Mouse (Mus musculus): ENCODE measurements around the gene Gabrb3. TPM values are rescaled to one million over a fixed set of nuclear protein-coding genes. Genes with fewer than 3 reads are reported as not detected.
A peak's percentile ranks its signal among the peaks of the same experiment; 100 is the strongest.
"Not testable (repeated sequence)": the region's sequence is repeated elsewhere in the genome, so short reads cannot be mapped to it uniquely, and the experiment has no call there.

The Gabrb3 gene
- polyA plus RNA-seq, 1 experiment from 2014 or later: 1.3 TPM

GRCm38 (mm10) chr7:57706976-57707740 is 287.7 kb downstream of the Gabrb3 start:
- ATAC-seq (ENCODE audit: extremely low read depth, insufficient number of reproducible peaks, low FRiP score, low TSS enrichment): no peak
- H3K4me3 ChIP-seq: no peak overlapping the region
- 66% methylated on average over 7 of the region's 7 CpGs for WGBS

GRCm38 (mm10) chr7:57711709-57712108 is 292.2 kb downstream of the Gabrb3 start:
- Histone ChIP-seq H3K27me3 (replicated peaks) (no peaks in the 10 kb centered on the region), H3K4me2 (no peak overlapping the region)
- ATAC-seq (ENCODE audit: extremely low read depth, insufficient number of reproducible peaks, low FRiP score, low TSS enrichment): no peak

More at GRCm38 (mm10) chr7:57706976-57707740, 287.7 kb downstream of the Gabrb3 start:
- Histone ChIP-seq H3K9ac (no peak overlapping the region), H3K4me1 (peaks cover 21% of the 10 kb centered on the region), H3K36me3 (no peaks in the 10 kb centered on the region), H3K27me3 (replicated peaks) (no peaks in the 10 kb centered on the region), H3K9me3 (no peaks in the 10 kb centered on the region), H3K27ac (replicated peaks) (peak overlapping the region; percentile 42; the same call in 1 of the 2 replicates), H3K4me2 (no peak overlapping the region)

GRCm38 (mm10) chr7:57746836-57747235 is 327.3 kb downstream of the Gabrb3 start:
- H3K4me3 ChIP-seq: no peak overlapping the region
- H3K4me2 ChIP-seq: no peak overlapping the region
- no peak overlapping the region for H3K9ac ChIP-seq
- no peaks in the 10 kb centered on the region for H3K36me3 ChIP-seq
- H3K27me3 ChIP-seq (replicated peaks): no peaks in the 10 kb centered on the region
- no peak overlapping the region for H3K27ac ChIP-seq (replicated peaks)
- no peak for ATAC-seq (ENCODE audit: extremely low read depth, insufficient number of reproducible peaks, low FRiP score, low TSS enrichment)
- 62% methylated on average over 2 of the region's 2 CpGs for WGBS
- no peaks in the 10 kb centered on the region for H3K4me1 ChIP-seq
- no peaks in the 10 kb centered on the region for H3K9me3 ChIP-seq

More at GRCm38 (mm10) chr7:57711709-57712108, 292.2 kb downstream of the Gabrb3 start:
- Histone ChIP-seq H3K9ac (no peak overlapping the region), H3K9me3 (no peaks in the 10 kb centered on the region), H3K36me3 (no peaks in the 10 kb centered on the region), H3K27ac (replicated peaks) (no peak overlapping the region), H3K4me1 (peaks cover 11% of the 10 kb centered on the region), H3K4me3 (no peak overlapping the region)

- 80% methylated on average over 5 of the region's 5 CpGs for WGBS
- Histone ChIP-seq H3K9me3 (no peaks in the 10 kb centered on the region), H3K4me1 (no peaks in the 10 kb centered on the region), H3K9ac (no peak overlapping the region), H3K36me3 (no peaks in the 10 kb centered on the region), H3K4me2 (no peak overlapping the region), H3K4me3 (no peak overlapping the region), H3K27me3 (replicated peaks) (no peaks in the 10 kb centered on the region), H3K27ac (replicated peaks) (no peak overlapping the region)
- no peak for ATAC-seq (ENCODE audit: extremely low read depth, insufficient number of reproducible peaks, low FRiP score, low TSS enrichment)
Observed at GRCm38 (mm10) chr7:57760466-57760865, 341.0 kb downstream of the Gabrb3 start.

- no peak for ATAC-seq (ENCODE audit: extremely low read depth, insufficient number of reproducible peaks, low FRiP score, low TSS enrichment)
- 59% methylated on average over 5 of the region's 5 CpGs for WGBS
- no peaks in the 10 kb centered on the region for H3K4me1 ChIP-seq
- no peak overlapping the region for H3K4me3 ChIP-seq
- H3K4me2 ChIP-seq: no peak overlapping the region
- H3K27me3 ChIP-seq (replicated peaks): no peaks in the 10 kb centered on the region
- no peak overlapping the region for H3K27ac ChIP-seq (replicated peaks)
- H3K36me3 ChIP-seq: no peaks in the 10 kb centered on the region
- no peak overlapping the region for H3K9ac ChIP-seq
- no peaks in the 10 kb centered on the region for H3K9me3 ChIP-seq
Observed at GRCm38 (mm10) chr7:57778754-57779153, 359.3 kb downstream of the Gabrb3 start.

- H3K4me2 ChIP-seq; H3K4me1 ChIP-seq; H3K27ac ChIP-seq (replicated peaks); H3K27me3 ChIP-seq (replicated peaks); H3K9ac ChIP-seq; H3K4me3 ChIP-seq; ATAC-seq (ENCODE audit: extremely low read depth, insufficient number of reproducible peaks, low FRiP score, low TSS enrichment); H3K36me3 ChIP-seq; H3K9me3 ChIP-seq: not testable (repeated sequence)
- 55% methylated on average over 2 of the region's 2 CpGs for WGBS
Observed at GRCm38 (mm10) chr7:57786102-57786501, 366.6 kb downstream of the Gabrb3 start.

- H3K4me2 ChIP-seq: no peak overlapping the region
- 49% methylated on average over 2 of the region's 2 CpGs for WGBS
- no peaks in the 10 kb centered on the region for H3K9me3 ChIP-seq
Observed at GRCm38 (mm10) chr7:57787520-57787919, 368.0 kb downstream of the Gabrb3 start.

GRCm38 (mm10) chr7:57803266-57803665 is 383.8 kb downstream of the Gabrb3 start:
- Histone ChIP-seq H3K4me1 (peaks cover 13% of the 10 kb centered on the region), H3K9ac (no peak overlapping the region), H3K27ac (replicated peaks) (no peak overlapping the region), H3K36me3 (no peaks in the 10 kb centered on the region), H3K4me2 (no peak overlapping the region), H3K9me3 (no peaks in the 10 kb centered on the region), H3K27me3 (replicated peaks) (no peaks in the 10 kb centered on the region), H3K4me3 (no peak overlapping the region)
- WGBS: 68% methylated on average over 1 of the region's 1 CpGs
- no peak for ATAC-seq (ENCODE audit: extremely low read depth, insufficient number of reproducible peaks, low FRiP score, low TSS enrichment)

More at GRCm38 (mm10) chr7:57787520-57787919, 368.0 kb downstream of the Gabrb3 start:
- ATAC-seq (ENCODE audit: extremely low read depth, insufficient number of reproducible peaks, low FRiP score, low TSS enrichment): no peak
- Histone ChIP-seq H3K9ac (no peak overlapping the region), H3K27me3 (replicated peaks) (no peaks in the 10 kb centered on the region), H3K27ac (replicated peaks) (no peak overlapping the region), H3K4me1 (no peaks in the 10 kb centered on the region), H3K4me3 (no peak overlapping the region), H3K36me3 (no peaks in the 10 kb centered on the region)

- Histone ChIP-seq H3K27me3 (replicated peaks) (no peaks in the 10 kb centered on the region), H3K4me1 (peaks cover 4% of the 10 kb centered on the region; the same call in 1 of the 2 replicates), H3K36me3 (no peaks in the 10 kb centered on the region), H3K27ac (replicated peaks) (no peak overlapping the region), H3K9me3 (no peaks in the 10 kb centered on the region), H3K4me3 (no peak overlapping the region), H3K9ac (no peak overlapping the region), H3K4me2 (no peak overlapping the region)
- no peak for ATAC-seq (ENCODE audit: extremely low read depth, insufficient number of reproducible peaks, low FRiP score, low TSS enrichment)
- WGBS: 65% methylated on average over 1 of the region's 1 CpGs
Observed at GRCm38 (mm10) chr7:57813716-57814115, 394.2 kb downstream of the Gabrb3 start.

- no peak overlapping the region for H3K9ac ChIP-seq
- no peaks in the 10 kb centered on the region for H3K27me3 ChIP-seq (replicated peaks)
- no peak overlapping the region for H3K4me3 ChIP-seq
- H3K9me3 ChIP-seq: no peaks in the 10 kb centered on the region; the same call in 1 of the 2 replicates
- 57% methylated on average over 1 of the region's 1 CpGs for WGBS
- no peak overlapping the region for H3K4me2 ChIP-seq
- no peak for ATAC-seq (ENCODE audit: extremely low read depth, insufficient number of reproducible peaks, low FRiP score, low TSS enrichment)
- no peaks in the 10 kb centered on the region for H3K4me1 ChIP-seq
- H3K27ac ChIP-seq (replicated peaks): no peak overlapping the region
- no peaks in the 10 kb centered on the region for H3K36me3 ChIP-seq
Observed at GRCm38 (mm10) chr7:57842383-57842896, 422.9 kb downstream of the Gabrb3 start.

- no peak for ATAC-seq (ENCODE audit: extremely low read depth, insufficient number of reproducible peaks, low FRiP score, low TSS enrichment)
- Histone ChIP-seq H3K36me3 (no peaks in the 10 kb centered on the region), H3K4me3 (no peak overlapping the region), H3K9me3 (no peaks in the 10 kb centered on the region; the same call in 1 of the 2 replicates), H3K27me3 (replicated peaks) (no peaks in the 10 kb centered on the region), H3K27ac (replicated peaks) (no peak overlapping the region), H3K9ac (no peak overlapping the region), H3K4me2 (no peak overlapping the region), H3K4me1 (no peaks in the 10 kb centered on the region)
- 41% methylated on average over 2 of the region's 2 CpGs for WGBS
Observed at GRCm38 (mm10) chr7:57867951-57868350, 448.5 kb downstream of the Gabrb3 start.

Measured in heart, embryonic 13.5 days (tissue).